Mouse (Mus musculus) forebrain, embryonic 12.5 days (tissue): ENCODE data around the gene Fgfr2. TPM values are rescaled to one million over a fixed set of nuclear protein-coding genes. Genes with fewer than 3 reads are reported as not detected.

Experiments used
- ATAC-seq: fragments of 200-750 bp; cut with Nextera tagmentation; 2 replicates; pipeline ENCODE4 v1.8.0; 2017; ENCODE audit warnings: moderate TSS enrichment; ENCODE audit not compliant: low FRiP score
- H3K27ac ChIP-seq: fragments of 300-500 bp; sonication (generic); 2 replicates; pipeline ENCODE4 v1.5.1; 2016; ENCODE audit warnings: mild to moderate bottlenecking
- H3K27me3 ChIP-seq: fragments of 300-500 bp; sonication (generic); 2 replicates; pipeline ENCODE4 v1.6.1; 2016; ENCODE audit warnings: mild to moderate bottlenecking
- H3K36me3 ChIP-seq: fragments of 300-500 bp; sonication (generic); replicated peaks from 2 replicates; pipeline ENCODE4 v1.6.1; 2016; ENCODE audit warnings: mild to moderate bottlenecking
- H3K4me1 ChIP-seq: fragments of 300-500 bp; sonication (generic); 2 replicates; pipeline ENCODE4 v1.6.1; 2016
- H3K4me2 ChIP-seq: fragments of 300-500 bp; sonication (generic); 2 replicates; pipeline ENCODE4 v1.6.1; 2016; ENCODE audit warnings: mild to moderate bottlenecking, moderate library complexity
- H3K4me3 ChIP-seq: fragments of 300-500 bp; sonication (generic); replicated peaks from 2 replicates; pipeline ENCODE4 v1.5.1; 2016; ENCODE audit warnings: mild to moderate bottlenecking
- H3K9ac ChIP-seq: fragments of 300-500 bp; sonication (generic); 2 replicates; pipeline ENCODE4 v1.6.1; 2016; ENCODE audit warnings: mild to moderate bottlenecking
- H3K9me3 ChIP-seq: fragments of 300-500 bp; sonication (generic); 2 replicates; pipeline ENCODE4 v1.6.1; 2016
- WGBS: fragments of 180-500 bp; shearing (Covaris S2); methylation state at CpG from one replicate; pipeline ENCODE4 v1.1.7; 2016; 5-methylcytosine and 5-hydroxymethylcytosine counted together
- polyA plus RNA-seq: library from polyadenylated mRNA; unstranded; fragments of >200 nt; fragmentation: Nextera tagmentation; extraction: Ambion mirVana; gene quantifications from 2 replicates; pipeline ENCODE4 v1.2.1, GENCODE M21; 2016

The Fgfr2 gene
- polyA plus RNA-seq, 1 experiment from 2014 or later = 89.6 TPM

DNA sequence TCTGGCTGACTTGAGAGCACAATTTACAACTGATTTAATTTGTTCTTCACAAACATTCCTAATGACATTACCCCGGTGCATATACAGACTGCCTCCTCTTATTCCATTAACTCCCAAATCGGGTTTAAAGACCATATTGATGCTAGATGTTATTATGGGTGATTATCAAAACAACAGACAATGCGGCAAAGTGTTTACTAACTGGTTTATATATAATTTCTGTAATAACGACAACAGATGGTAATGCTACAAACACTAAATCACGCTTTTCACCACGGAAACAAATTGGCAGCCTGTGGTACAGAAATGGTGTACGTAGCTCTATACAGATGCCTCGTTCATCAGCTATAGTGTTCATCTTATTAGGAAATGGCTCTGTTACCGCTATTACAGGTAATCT lies 1410.1 kb downstream of the Fgfr2 start:
- H3K4me1 ChIP-seq = peaks cover 7% of the 10 kb centered on the region; the same call in 1 of the 2 replicates
- H3K4me3 ChIP-seq = no peak overlapping the region
- H3K27ac ChIP-seq = no peak overlapping the region
- no peaks in the 10 kb centered on the region for H3K36me3 ChIP-seq
- H3K27me3 ChIP-seq = peaks cover 90% of the 10 kb centered on the region
- H3K9me3 ChIP-seq = no peaks in the 10 kb centered on the region
- no peak overlapping the region for H3K4me2 ChIP-seq
- ATAC-seq = no peak
- WGBS = 78% methylated on average over 9 of the region's 9 CpGs
- no peak overlapping the region for H3K9ac ChIP-seq

DNA sequence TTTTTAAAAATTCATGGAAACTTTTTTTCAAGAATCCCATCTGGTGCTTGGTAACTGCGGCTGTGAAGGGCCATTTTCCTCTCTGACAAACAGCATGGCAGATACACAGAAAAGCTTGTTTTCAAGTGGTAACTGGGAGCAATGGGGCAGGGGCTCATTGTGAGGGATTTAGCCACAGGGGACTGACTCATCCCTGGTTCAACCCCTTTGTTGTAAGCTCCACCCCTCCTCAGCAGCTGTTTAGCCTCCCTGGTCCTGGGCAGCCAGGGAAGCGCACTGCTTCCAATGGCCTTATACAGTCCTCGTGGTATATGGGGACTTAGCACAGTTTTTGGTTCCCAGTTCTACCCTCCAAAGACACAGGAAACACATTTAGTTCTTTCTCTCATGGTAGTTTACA lies 1426.3 kb downstream of the Fgfr2 start:
- no peaks in the 10 kb centered on the region for H3K9me3 ChIP-seq
- no peak overlapping the region for H3K9ac ChIP-seq
- H3K4me1 ChIP-seq = peaks cover 7% of the 10 kb centered on the region
- WGBS = 9% methylated on average over 3 of the region's 3 CpGs
- no peaks in the 10 kb centered on the region for H3K36me3 ChIP-seq
- H3K4me3 ChIP-seq = no peak overlapping the region
- no peak overlapping the region for H3K4me2 ChIP-seq
- no peak overlapping the region for H3K27ac ChIP-seq
- H3K27me3 ChIP-seq = peaks cover 17% of the 10 kb centered on the region
- ATAC-seq = 0 out of 2 replicates have a peak, but pooled peaks have one; percentile 57

DNA sequence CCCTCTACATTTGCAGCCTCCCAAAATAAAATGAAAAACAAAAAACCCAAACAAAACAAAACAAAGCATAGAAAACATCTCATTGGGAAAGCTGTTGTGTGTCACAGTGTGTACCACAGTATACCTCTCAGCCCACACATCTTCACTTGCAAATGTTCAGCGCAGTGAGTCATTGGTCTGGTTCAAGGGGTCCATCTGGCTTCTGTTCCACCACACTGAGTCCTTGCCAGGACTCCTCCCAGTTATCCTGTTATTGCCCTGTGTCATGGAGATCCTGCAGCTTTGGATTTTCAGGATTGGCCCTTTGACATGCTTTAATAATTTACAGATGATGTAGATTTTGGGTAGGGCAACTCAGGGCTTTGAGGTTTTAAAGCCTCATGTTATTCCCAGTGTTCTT lies 1435.8 kb downstream of the Fgfr2 start:
- Histone ChIP-seq H3K4me1 (no peaks in the 10 kb centered on the region), H3K27me3 (peaks cover 57% of the 10 kb centered on the region), H3K27ac (no peak overlapping the region), H3K36me3 (no peaks in the 10 kb centered on the region), H3K9ac (no peak overlapping the region), H3K4me3 (no peak overlapping the region), H3K9me3 (no peaks in the 10 kb centered on the region), H3K4me2 (no peak overlapping the region)
- no peak for ATAC-seq
- 89% methylated on average over 1 of the region's 1 CpGs for WGBS

DNA sequence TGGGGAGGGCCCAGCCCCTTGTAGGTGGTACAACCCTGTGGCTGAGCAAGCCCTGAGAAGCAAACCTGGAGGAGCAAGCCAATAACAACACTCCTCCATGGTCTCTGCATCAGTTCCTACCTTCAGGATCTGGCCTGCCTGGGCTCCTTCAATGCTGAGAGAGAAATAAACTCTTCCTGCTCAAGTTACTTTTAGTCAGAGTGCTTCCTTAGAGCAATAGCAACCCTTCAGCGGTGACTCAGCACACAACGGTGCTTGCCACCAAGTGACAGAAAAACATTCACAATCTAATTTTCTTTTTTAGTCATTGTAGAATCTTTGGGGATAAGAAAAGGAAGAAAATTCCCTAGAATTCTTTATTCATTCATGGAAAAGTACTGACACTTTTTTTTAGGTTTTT lies 1446.0 kb downstream of the Fgfr2 start:
- H3K27ac ChIP-seq = no peak overlapping the region
- ATAC-seq = no peak
- H3K36me3 ChIP-seq = no peaks in the 10 kb centered on the region
- WGBS = 89% methylated on average over 2 of the region's 2 CpGs
- H3K4me1 ChIP-seq = peaks cover 3% of the 10 kb centered on the region; the same call in 1 of the 2 replicates
- H3K9ac ChIP-seq = no peak overlapping the region
- no peak overlapping the region for H3K4me3 ChIP-seq
- peaks cover 50% of the 10 kb centered on the region for H3K27me3 ChIP-seq
- H3K9me3 ChIP-seq = no peaks in the 10 kb centered on the region
- no peak overlapping the region for H3K4me2 ChIP-seq

DNA sequence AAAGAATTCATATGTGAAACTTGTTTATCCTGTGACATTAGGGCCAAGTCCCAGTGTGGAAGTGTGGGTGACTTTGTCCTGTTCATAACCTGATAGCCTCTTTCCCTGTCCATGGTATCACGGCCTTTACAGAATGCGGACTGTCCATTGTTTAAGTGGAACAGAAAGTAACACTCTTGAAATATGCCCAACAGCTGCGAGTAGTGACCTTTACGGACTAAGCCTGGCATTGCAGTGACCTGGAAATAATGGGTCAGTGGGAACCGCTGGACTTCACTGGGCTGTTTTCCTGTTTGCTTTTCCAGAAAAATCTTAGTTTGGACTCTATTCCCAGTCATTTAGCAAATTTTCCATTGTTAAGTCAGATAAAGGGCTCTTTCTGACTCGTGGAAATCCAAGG lies 1452.6 kb downstream of the Fgfr2 start:
- Histone ChIP-seq H3K36me3 (no peaks in the 10 kb centered on the region), H3K9ac (no peak overlapping the region), H3K4me3 (no peak overlapping the region), H3K9me3 (no peaks in the 10 kb centered on the region), H3K4me1 (no peaks in the 10 kb centered on the region), H3K27ac (no peak overlapping the region), H3K27me3 (peaks cover 57% of the 10 kb centered on the region), H3K4me2 (no peak overlapping the region)
- ATAC-seq = no peak
- 29% methylated on average over 6 of the region's 6 CpGs for WGBS

DNA sequence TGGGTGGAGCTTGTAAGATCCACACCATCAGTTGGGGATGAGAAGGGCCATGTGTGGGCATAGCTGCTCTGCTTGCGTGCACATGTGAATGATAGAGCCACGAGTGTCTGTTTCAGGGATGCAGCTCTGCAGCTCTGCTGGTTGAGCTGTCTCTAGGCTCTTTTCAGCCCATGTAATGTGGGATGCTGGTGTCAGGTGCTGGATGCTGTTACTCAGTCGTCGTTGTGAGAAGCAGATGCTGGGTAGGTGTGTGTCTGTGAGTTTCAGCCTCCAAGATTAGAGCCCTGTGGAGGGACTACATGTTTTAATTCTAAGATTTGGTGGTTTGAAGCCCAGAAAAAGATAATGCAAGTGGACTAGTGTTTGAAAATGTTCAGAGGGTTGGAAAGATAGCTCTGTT lies 1453.8 kb downstream of the Fgfr2 start:
- H3K9ac ChIP-seq = no peak overlapping the region
- H3K4me3 ChIP-seq = no peak overlapping the region
- H3K9me3 ChIP-seq = no peaks in the 10 kb centered on the region
- no peak overlapping the region for H3K4me2 ChIP-seq
- 84% methylated on average over 4 of the region's 4 CpGs for WGBS
- no peak for ATAC-seq
- no peaks in the 10 kb centered on the region for H3K4me1 ChIP-seq
- peaks cover 50% of the 10 kb centered on the region for H3K27me3 ChIP-seq
- no peaks in the 10 kb centered on the region for H3K36me3 ChIP-seq
- H3K27ac ChIP-seq = no peak overlapping the region

DNA sequence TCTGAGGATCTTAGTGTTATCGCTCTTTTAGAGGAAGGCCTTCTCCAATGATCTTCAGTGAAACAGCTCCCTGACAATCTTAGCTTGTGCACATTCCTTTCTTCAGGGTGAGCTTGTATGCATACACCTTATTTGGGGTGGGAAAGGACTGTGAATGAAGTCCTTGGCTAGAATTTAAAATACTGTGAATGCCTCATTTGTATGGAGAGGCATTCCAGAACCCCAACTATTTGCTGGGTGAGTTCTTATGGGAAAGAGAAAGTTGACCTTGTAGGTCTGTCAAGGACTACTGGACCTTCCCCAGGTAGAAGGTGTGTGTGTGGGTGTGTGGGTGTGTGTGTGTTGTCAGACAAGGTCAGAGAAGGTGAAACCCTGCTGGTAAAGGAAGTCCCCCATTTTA lies 1462.4 kb downstream of the Fgfr2 start:
- no peaks in the 10 kb centered on the region for H3K36me3 ChIP-seq
- no peak for ATAC-seq
- H3K27ac ChIP-seq = no peak overlapping the region
- H3K9me3 ChIP-seq = no peaks in the 10 kb centered on the region
- H3K4me1 ChIP-seq = peaks cover 9% of the 10 kb centered on the region
- 96% methylated on average over 1 of the region's 1 CpGs for WGBS
- H3K27me3 ChIP-seq = peaks cover 51% of the 10 kb centered on the region
- H3K4me3 ChIP-seq = no peak overlapping the region
- no peak overlapping the region for H3K9ac ChIP-seq
- no peak overlapping the region for H3K4me2 ChIP-seq

DNA sequence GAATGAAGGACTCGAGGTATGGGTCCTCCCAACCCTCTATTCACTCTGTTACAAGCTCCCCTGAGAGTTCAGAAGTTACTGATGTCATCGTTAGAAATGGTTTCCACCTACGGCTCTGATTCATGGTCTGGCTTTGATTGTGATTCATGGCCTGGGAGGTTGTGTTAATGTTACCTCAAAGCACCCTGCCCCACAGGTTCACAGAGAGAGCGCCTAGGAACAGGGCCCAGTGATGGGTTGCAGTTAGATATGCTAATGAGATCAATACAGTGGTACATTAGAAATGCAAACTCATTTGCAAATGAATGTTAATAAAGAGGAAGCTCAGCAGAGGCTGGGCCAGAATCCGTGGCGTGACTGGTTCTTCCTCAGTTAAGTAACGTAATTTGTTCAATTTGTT lies 1467.1 kb downstream of the Fgfr2 start:
- H3K27ac ChIP-seq = no peak overlapping the region
- WGBS = 47% methylated on average over 7 of the region's 7 CpGs
- H3K4me3 ChIP-seq = no peak overlapping the region
- no peaks in the 10 kb centered on the region for H3K36me3 ChIP-seq
- no peak overlapping the region for H3K9ac ChIP-seq
- H3K4me2 ChIP-seq = no peak overlapping the region
- H3K4me1 ChIP-seq = peaks cover 13% of the 10 kb centered on the region
- H3K27me3 ChIP-seq = peaks cover 67% of the 10 kb centered on the region
- no peak for ATAC-seq
- H3K9me3 ChIP-seq = no peaks in the 10 kb centered on the region

DNA sequence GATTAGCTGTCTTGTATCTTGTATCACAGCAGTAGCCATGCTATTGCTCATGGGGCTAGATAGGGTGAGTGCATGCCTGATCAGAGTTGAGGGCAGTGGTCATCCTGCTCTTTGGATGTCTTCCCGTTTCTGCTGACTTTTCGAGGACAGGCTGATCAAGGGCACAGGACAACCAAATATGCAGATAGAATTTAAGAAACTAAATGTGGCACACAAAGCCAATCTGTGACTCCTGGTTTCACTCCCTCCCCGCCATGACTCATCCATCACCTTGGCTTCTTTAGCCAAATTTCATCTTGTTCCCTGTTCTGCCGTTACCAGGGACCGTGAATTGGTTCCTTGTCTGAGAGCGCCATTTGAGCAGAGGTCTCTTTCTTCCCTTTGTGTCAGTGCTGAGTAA lies 1469.7 kb downstream of the Fgfr2 start:
- Histone ChIP-seq H3K36me3 (no peaks in the 10 kb centered on the region), H3K27ac (no peak overlapping the region), H3K9ac (no peak overlapping the region), H3K4me1 (peaks cover 13% of the 10 kb centered on the region), H3K9me3 (no peaks in the 10 kb centered on the region), H3K4me2 (no peak overlapping the region), H3K4me3 (no peak overlapping the region), H3K27me3 (peaks cover 80% of the 10 kb centered on the region)
- WGBS = 91% methylated on average over 6 of the region's 6 CpGs
- ATAC-seq = no peak

DNA sequence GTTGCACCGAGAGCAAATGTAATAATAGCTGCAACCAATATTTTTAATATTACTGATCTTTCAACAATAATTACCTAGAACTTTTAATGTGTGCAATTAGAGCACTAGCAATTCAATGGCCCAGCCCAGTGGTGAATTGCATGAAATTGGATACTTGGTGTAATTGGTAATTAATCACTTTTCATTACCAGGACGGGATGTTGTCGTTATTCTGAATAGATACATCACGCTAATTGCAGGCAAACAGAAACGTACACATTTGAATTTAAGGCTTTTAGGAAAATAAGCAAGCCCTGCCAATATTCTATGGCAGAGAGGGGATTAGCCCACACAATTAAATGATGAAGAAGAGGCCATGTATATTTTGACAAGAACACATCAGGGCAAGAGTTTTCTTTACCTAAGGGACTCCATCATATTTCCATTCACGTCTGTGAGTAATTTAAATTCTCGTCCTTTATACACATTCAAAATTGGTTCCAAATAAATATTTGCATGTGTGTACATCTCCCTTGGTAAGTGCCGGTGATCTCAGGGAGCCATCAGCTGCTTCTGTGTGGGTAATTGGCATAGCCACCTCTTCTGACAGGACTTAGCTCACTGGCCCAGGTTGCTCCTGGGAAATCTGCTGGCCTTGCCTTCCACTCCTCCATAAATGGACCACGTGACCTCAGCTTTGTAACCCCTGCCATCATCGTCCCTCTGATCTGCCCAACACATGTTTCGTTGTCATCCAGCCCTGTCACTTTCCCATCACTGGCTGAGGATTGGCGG lies 1471.0 kb downstream of the Fgfr2 start:
- Histone ChIP-seq H3K4me3 (no peak overlapping the region), H3K27ac (no peak overlapping the region), H3K4me1 (peaks cover 13% of the 10 kb centered on the region), H3K9ac (no peak overlapping the region), H3K9me3 (no peaks in the 10 kb centered on the region), H3K4me2 (no peak overlapping the region), H3K27me3 (peaks cover 81% of the 10 kb centered on the region), H3K36me3 (no peaks in the 10 kb centered on the region)
- 51% methylated on average over 12 of the region's 12 CpGs for WGBS
- no peak for ATAC-seq

DNA sequence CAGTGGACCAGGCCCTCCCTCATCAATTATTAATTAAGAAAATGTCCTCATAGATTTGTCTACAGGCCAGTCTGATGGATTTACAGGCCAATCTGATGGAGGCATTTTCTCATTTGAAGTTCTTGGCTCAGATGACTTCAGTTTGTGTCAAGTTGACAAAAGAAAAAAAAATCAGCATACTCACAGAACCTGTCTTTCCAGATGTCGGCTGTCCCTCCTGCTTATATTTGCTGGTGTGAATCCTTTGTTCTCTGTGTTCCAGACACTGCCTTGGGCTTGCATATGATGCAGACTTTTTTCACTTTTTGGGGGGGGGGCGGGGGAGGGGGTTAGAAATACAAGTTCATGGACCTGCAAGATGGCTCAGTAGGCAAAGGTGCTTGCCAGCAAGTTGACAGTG lies 1472.9 kb downstream of the Fgfr2 start:
- H3K27ac ChIP-seq = no peak overlapping the region
- no peaks in the 10 kb centered on the region for H3K36me3 ChIP-seq
- peaks cover 88% of the 10 kb centered on the region for H3K27me3 ChIP-seq
- 48% methylated on average over 2 of the region's 2 CpGs for WGBS
- H3K4me1 ChIP-seq = peaks cover 6% of the 10 kb centered on the region; the same call in 1 of the 2 replicates
- ATAC-seq = no peak
- H3K9ac ChIP-seq = no peak overlapping the region
- no peaks in the 10 kb centered on the region for H3K9me3 ChIP-seq
- H3K4me3 ChIP-seq = no peak overlapping the region
- no peak overlapping the region for H3K4me2 ChIP-seq

DNA sequence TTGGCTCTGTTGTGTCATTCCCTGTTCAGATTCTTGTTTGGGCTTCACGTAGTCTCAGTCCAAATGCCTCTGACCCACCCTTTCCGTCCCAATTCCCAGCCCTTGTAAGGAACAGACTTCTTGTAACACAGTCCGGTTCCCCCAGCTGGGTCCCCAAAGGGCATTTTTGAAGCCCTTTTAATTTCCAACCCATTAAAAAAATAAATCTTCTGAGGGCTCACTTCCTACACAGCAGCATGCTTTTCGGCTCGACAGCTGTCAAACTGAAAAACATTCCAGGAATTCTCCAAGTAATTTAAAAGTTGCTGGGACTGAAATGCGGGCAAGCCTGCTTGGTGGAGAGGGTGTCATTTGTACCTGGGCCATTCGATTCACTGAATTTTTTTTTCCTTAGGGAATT lies 1474.9 kb downstream of the Fgfr2 start:
- Histone ChIP-seq H3K4me2 (no peak overlapping the region), H3K4me1 (peaks cover 23% of the 10 kb centered on the region), H3K9ac (no peak overlapping the region), H3K9me3 (no peaks in the 10 kb centered on the region), H3K4me3 (no peak overlapping the region), H3K27me3 (peaks cover 91% of the 10 kb centered on the region), H3K36me3 (no peaks in the 10 kb centered on the region), H3K27ac (no peak overlapping the region)
- no peak for ATAC-seq
- 27% methylated on average over 7 of the region's 7 CpGs for WGBS

DNA sequence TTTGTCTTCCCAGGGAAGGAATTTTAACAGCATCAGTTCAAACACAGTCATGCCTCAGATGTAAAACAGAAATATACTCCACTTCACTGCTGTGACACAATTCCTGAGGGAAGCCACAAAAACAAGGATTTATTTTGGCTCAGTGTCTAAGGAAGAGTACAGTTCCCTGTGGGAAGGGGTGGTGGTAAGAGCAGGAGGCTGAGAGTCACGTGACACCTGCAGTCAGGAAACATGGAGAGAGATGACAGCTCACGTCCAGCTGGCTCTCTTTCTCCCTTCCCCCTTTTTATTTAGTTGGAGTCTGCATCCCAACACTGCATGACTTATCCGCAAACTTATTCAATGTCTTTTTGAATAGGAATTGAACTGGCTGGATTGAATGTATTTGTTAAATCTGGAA lies 1475.6 kb downstream of the Fgfr2 start:
- Histone ChIP-seq H3K4me3 (no peak overlapping the region), H3K4me1 (peaks cover 22% of the 10 kb centered on the region), H3K4me2 (no peak overlapping the region), H3K27me3 (peaks cover 91% of the 10 kb centered on the region), H3K9me3 (no peaks in the 10 kb centered on the region), H3K27ac (no peak overlapping the region), H3K9ac (no peak overlapping the region), H3K36me3 (no peaks in the 10 kb centered on the region)
- no peak for ATAC-seq
- WGBS = 31% methylated on average over 3 of the region's 3 CpGs
